8 mouse cellular contexts compared by ENCODE assay signal in genomic region chr4:94613972-94614626, GRCm38 (mm10). TPM values are rescaled to one million over a fixed set of nuclear protein-coding genes. Genes with fewer than 3 reads are reported as not detected.
A peak's percentile ranks its signal among the peaks of the same experiment; 100 is the strongest.
DNase-seq lines count a peak whose midpoint lies in the region; ATAC-seq and TF ChIP-seq lines count a peak whose summit lies in the region.

Ift74 (plus strand) TSS chr4:94614491.

- H3K9me3 ChIP-seq in erythroblast, embryonic 14.5 days (ENCODE audit: control insufficient read depth, low read length), result no peaks in the 10 kb centered on the region
- no peaks in the 10 kb centered on the region for H3K9me3 ChIP-seq in heart, embryonic 11.5 days (replicated peaks; ENCODE audit: control insufficient read depth, low read length)
- H3K9me3 ChIP-seq in kidney, embryonic 16.5 days (ENCODE audit: low read length), result no peaks in the 10 kb centered on the region

- peak within 1 kb of the TSS; percentile 7; the same call in 1 of the 2 replicates for H3K27ac ChIP-seq in heart, embryonic 11.5 days (ENCODE audit: low read depth, low read length)
- peak within 1 kb of the TSS; percentile 87 for H3K27ac ChIP-seq in kidney, embryonic 16.5 days (ENCODE audit: low read length)
- 0 out of 2 replicates have a peak within 1 kb of the TSS, but pooled peaks have one; percentile 29 for H3K27ac ChIP-seq in liver, adult 2 months (replicated peaks; ENCODE audit: insufficient read depth, low read depth, low read length)

- WGBS in heart, embryonic 11.5 days (ENCODE audit: insufficient replicate concordance), result 3% methylated on average over 29 of the region's 29 CpGs
- 2% methylated on average over 29 of the region's 29 CpGs for WGBS in kidney, embryonic 16.5 days
- 5% methylated on average over 29 of the region's 29 CpGs for WGBS in liver, adult 2 months

- H3K79me3 ChIP-seq in C2C12 (ENCODE audit: low read depth), result peaks cover 23% of the 10 kb centered on the region

- H3K4me1 ChIP-seq in erythroblast, embryonic 14.5 days (ENCODE audit: control insufficient read depth), result peaks cover 15% of the 10 kb centered on the region
- peaks cover 3% of the 10 kb centered on the region for H3K4me1 ChIP-seq in heart, embryonic 11.5 days (ENCODE audit: control insufficient read depth, insufficient read depth, low read length)
- H3K4me1 ChIP-seq in kidney, embryonic 16.5 days (ENCODE audit: insufficient read depth, low read length), result peaks cover 6% of the 10 kb centered on the region; the same call in 1 of the 2 replicates
- H3K4me1 ChIP-seq in liver, adult 2 months (ENCODE audit: control insufficient read depth, insufficient read depth, low read length), result no peaks in the 10 kb centered on the region

- peak within 1 kb of the TSS; percentile 85 for H3K9ac ChIP-seq in heart, embryonic 11.5 days (ENCODE audit: low read depth, low read length)
- peak within 1 kb of the TSS; percentile 84 for H3K9ac ChIP-seq in kidney, embryonic 16.5 days (replicated peaks; ENCODE audit: low read length)
- H3K9ac ChIP-seq in liver, adult 2 months (ENCODE audit: low read depth, low read length), result peak within 1 kb of the TSS; percentile 54

- H3K79me2 ChIP-seq in C2C12 (ENCODE audit: control insufficient read depth, insufficient read depth) (peaks cover 37% of the 10 kb centered on the region), myocyte (ENCODE audit: control insufficient read depth, insufficient read depth) (peaks cover 23% of the 10 kb centered on the region)
- no peaks in the 10 kb centered on the region for H3K79me2 ChIP-seq in liver, adult 2 months (ENCODE audit: control insufficient read depth, insufficient read depth, low read length)

- peak; percentile 99 for DNase-seq in brain, embryonic 14.5 days (ENCODE audit: low read depth)
- DNase-seq in liver, adult 2 months (ENCODE audit: extremely low read depth, low read depth, low spot score), result peak; percentile 89
- DNase-seq in splenic B cell, adult 2 months (ENCODE audit: low read depth, low spot score), result peak; percentile 97

- no peak for TF ChIP-seq CTCF in C2C12 (IDR thresholded peaks at IDR 0.05; ENCODE audit: control insufficient read depth, insufficient read depth, insufficient read length)
- TF ChIP-seq CTCF in brain, embryonic 14.5 days (IDR thresholded peaks at IDR 0.05; ENCODE audit: borderline replicate concordance, extremely low read depth, insufficient read depth, insufficient read length), result no peak
- no peak for TF ChIP-seq CTCF in liver, adult 2 months (IDR thresholded peaks at IDR 0.05; ENCODE audit: low read depth, low read length)

- peak; percentile 46; the same call in 1 of the 2 replicates for TF ChIP-seq POLR2A in brain, embryonic 14.5 days (IDR thresholded peaks at IDR 0.05; ENCODE audit: borderline replicate concordance, extremely low read depth, insufficient read depth, insufficient read length, poor library complexity, severe bottlenecking)
- TF ChIP-seq POLR2A in liver, adult 2 months (IDR thresholded peaks at IDR 0.05; ENCODE audit: extremely low read depth, insufficient read depth, low read length), result 0 out of 2 replicates have a peak, but pooled peaks have one; percentile 3
- peak; percentile 66 for TF ChIP-seq POLR2A in myocyte (IDR thresholded peaks at IDR 0.05; ENCODE audit: insufficient read length, low read depth)

- peak within 1 kb of the TSS; percentile 82 for H3K4me2 ChIP-seq in heart, embryonic 11.5 days
- peak within 1 kb of the TSS; percentile 65 for H3K4me2 ChIP-seq in kidney, embryonic 16.5 days (replicated peaks; ENCODE audit: low read depth, low read length)
- H3K4me2 ChIP-seq in myocyte (ENCODE audit: low read depth), result peak within 1 kb of the TSS; percentile 81

- ATAC-seq in heart, embryonic 11.5 days (replicated peaks; ENCODE audit: insufficient number of reproducible peaks, low FRiP score, low TSS enrichment), result peak; percentile 98
- peak; percentile 100 for ATAC-seq in kidney, embryonic 16.5 days (ENCODE audit: low FRiP score, low TSS enrichment)

- H3K27me3 ChIP-seq in C2C12 (ENCODE audit: control insufficient read depth, insufficient read depth, insufficient read length) (no peaks in the 10 kb centered on the region), myocyte (ENCODE audit: control insufficient read depth, insufficient read depth, insufficient read length) (no peaks in the 10 kb centered on the region)
- H3K27me3 ChIP-seq in erythroblast, embryonic 14.5 days (ENCODE audit: control insufficient read depth), result no peaks in the 10 kb centered on the region
- H3K27me3 ChIP-seq in heart, embryonic 11.5 days (ENCODE audit: control insufficient read depth, insufficient read depth, low read length), result no peaks in the 10 kb centered on the region
- H3K27me3 ChIP-seq in kidney, embryonic 16.5 days (ENCODE audit: insufficient read depth, low read length), result no peaks in the 10 kb centered on the region
- no peaks in the 10 kb centered on the region for H3K27me3 ChIP-seq in liver, adult 2 months (ENCODE audit: control insufficient read depth, insufficient read depth, low read length)
- H3K27me3 ChIP-seq in splenic B cell, adult 2 months (ENCODE audit: control insufficient read depth, insufficient read depth, low read length, poor library complexity, severe bottlenecking), result no peaks in the 10 kb centered on the region

- H3ac ChIP-seq in C2C12 (ENCODE audit: control insufficient read depth, insufficient read length, low read depth), result peak within 1 kb of the TSS; percentile 78
- H3ac ChIP-seq in myocyte (ENCODE audit: control insufficient read depth, insufficient read length), result no peak within 1 kb of the TSS

- H3K36me3 ChIP-seq in C2C12 (ENCODE audit: control insufficient read depth, insufficient read depth) (peaks cover 4% of the 10 kb centered on the region), myocyte (ENCODE audit: control insufficient read depth, insufficient read depth) (no peaks in the 10 kb centered on the region)
- H3K36me3 ChIP-seq in erythroblast, embryonic 14.5 days (ENCODE audit: control insufficient read depth), result no peaks in the 10 kb centered on the region
- H3K36me3 ChIP-seq in heart, embryonic 11.5 days (ENCODE audit: control insufficient read depth, insufficient read depth, low read length), result no peaks in the 10 kb centered on the region
- H3K36me3 ChIP-seq in kidney, embryonic 16.5 days (ENCODE audit: insufficient read depth, low read length), result no peaks in the 10 kb centered on the region
- no peaks in the 10 kb centered on the region for H3K36me3 ChIP-seq in liver, adult 2 months (ENCODE audit: control insufficient read depth, insufficient read depth, low read length)
- no peaks in the 10 kb centered on the region for H3K36me3 ChIP-seq in splenic B cell, adult 2 months (ENCODE audit: control insufficient read depth, insufficient read depth, low read length, poor library complexity, severe bottlenecking)

- H3K4me3 ChIP-seq in C2C12 (ENCODE audit: insufficient read depth, poor library complexity, severe bottlenecking) (peak within 1 kb of the TSS; percentile 89), myocyte (peak within 1 kb of the TSS; percentile 51)
- peak within 1 kb of the TSS; percentile 82 for H3K4me3 ChIP-seq in erythroblast, embryonic 14.5 days (replicated peaks)
- H3K4me3 ChIP-seq in heart, embryonic 11.5 days (ENCODE audit: low read depth, low read length), result peak within 1 kb of the TSS; percentile 68
- peak within 1 kb of the TSS; percentile 71 for H3K4me3 ChIP-seq in kidney, embryonic 16.5 days (ENCODE audit: low read length)
- H3K4me3 ChIP-seq in liver, adult 2 months (ENCODE audit: insufficient read depth, low read depth, low read length), result peak within 1 kb of the TSS; percentile 75

TF ChIP-seq in C2C12, 6 proteins besides CTCF, POLR2A, EP300 and RAD21:
- TF ChIP-seq CEBPB (IDR thresholded peaks at IDR 0.05; ENCODE audit: low read depth) (no peak), MAX (IDR thresholded peaks at IDR 0.05) (peak; percentile 25), FOSL1 (IDR thresholded peaks at IDR 0.05; ENCODE audit: insufficient read depth, low read length, poor library complexity, severe bottlenecking) (no peak)
TF ChIP-seq in C2C12: peak in this region for 1.

TF ChIP-seq in myocyte, 11 proteins besides CTCF, POLR2A, EP300 and RAD21:
- TF ChIP-seq TCF12 (IDR thresholded peaks at IDR 0.05; ENCODE audit: insufficient read depth, poor library complexity, severe bottlenecking) (no peak), POLR2AphosphoS2 (IDR thresholded peaks at IDR 0.05; ENCODE audit: insufficient read length, low read depth) (peak; percentile 68)

RNA-seq across cellular contexts. Expression of gene Ift74, which starts in this region (rescaled TPM):
- polyA plus RNA-seq in C2C12 (2012; fragmentation: generic; extraction: Trizol) (9.1 TPM), myocyte (2012; fragmentation: generic; extraction: Trizol) (7.7 TPM)
- polyA plus RNA-seq in brain, embryonic 14.5 days (2012; rRNA removed), result 13.1 and 17.1 TPM in 2 replicates
- not detected in 2 replicates for polyA plus RNA-seq in erythroblast, embryonic 14.5 days (2012)
- 16.6 and 19.1 TPM in 2 replicates for polyA plus RNA-seq in heart, embryonic 11.5 days (2014; fragmentation: Nextera tagmentation; extraction: Ambion mirVana)
- polyA plus RNA-seq in kidney, embryonic 16.5 days (2015; fragmentation: Nextera tagmentation; extraction: Ambion mirVana), result 37.2 and 39.6 TPM in 2 replicates
- total RNA-seq in liver, adult 2 months (2014; rRNA removed), result 2.5 and 3.6 TPM in 2 replicates
- 0.24 and 0.33 TPM in 2 replicates for polyA plus RNA-seq in liver, adult 2 months (2012; rRNA removed)

Comparison
In these comparisons a context has a peak if more than half of its experiments do, and no peak if none do; other contexts are left out.
1. Peak in every context shown above with its lines: DNase-seq, ATAC-seq, H3K4me3 ChIP-seq and H3K27ac ChIP-seq.
2. POLR2A ChIP-seq: peak in every context shown above with its lines; median percentile 66 in myocyte; 46 in brain, embryonic 14.5 days; 3 in liver, adult 2 months.
3. H3K27ac ChIP-seq: peak in every context shown above with its lines; median percentile 87 in kidney, embryonic 16.5 days; 29 in liver, adult 2 months; 7 in heart, embryonic 11.5 days.